Mouse (Mus musculus) natural killer cell, adult 2 months (primary cell): Measurements from ENCODE around the gene Srp14.

Experiments used
- DNase-seq, 2 experiments: peaks; one replicate each; pipeline ENCODE4 v3.0.0; 2022; ENCODE audit warnings: low spot score in 2 of 2

Srp14 gene

DNA sequence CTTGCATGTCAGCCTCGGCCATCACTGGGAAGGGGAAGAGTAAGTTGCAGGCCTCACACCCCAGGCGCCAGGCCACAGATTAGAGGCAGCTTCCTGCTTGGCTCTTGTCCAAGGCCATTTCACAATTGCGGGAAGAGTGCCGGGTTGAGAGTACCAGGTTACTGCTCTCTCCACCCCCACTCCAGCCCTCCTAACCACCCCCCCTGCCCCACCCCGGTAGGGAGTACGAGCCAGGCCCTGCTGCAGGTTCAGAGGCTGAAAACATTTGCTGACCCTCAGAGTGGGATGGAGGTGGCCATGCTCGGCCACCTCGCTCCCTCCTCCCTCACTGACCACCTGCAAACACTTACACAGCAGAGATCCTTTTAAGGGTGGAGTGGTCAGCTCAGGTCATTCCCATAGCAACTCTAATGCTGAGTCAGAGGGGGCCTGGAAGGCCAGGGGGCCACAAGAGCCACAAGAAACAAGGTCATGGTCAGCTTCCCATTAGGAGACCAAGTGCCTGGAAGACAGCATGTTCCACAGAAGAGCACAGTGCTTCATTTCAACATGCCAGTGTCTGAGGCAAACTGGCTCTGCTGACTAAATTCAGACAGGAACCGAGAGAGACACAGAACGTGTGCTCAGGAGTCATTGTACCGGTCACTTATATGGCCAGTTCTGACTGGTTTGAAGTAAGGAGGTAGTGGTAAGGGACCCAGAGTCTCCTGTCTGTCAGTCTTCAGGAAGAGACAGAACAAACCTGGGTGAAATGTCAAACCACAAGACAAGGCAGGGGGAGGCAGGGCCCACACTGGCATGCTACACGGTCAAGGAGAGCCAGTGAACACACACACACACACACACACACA lies 11.0 kb upstream of the Srp14 start:
- peak; percentile 41 to 51 for DNase-seq

DNA sequence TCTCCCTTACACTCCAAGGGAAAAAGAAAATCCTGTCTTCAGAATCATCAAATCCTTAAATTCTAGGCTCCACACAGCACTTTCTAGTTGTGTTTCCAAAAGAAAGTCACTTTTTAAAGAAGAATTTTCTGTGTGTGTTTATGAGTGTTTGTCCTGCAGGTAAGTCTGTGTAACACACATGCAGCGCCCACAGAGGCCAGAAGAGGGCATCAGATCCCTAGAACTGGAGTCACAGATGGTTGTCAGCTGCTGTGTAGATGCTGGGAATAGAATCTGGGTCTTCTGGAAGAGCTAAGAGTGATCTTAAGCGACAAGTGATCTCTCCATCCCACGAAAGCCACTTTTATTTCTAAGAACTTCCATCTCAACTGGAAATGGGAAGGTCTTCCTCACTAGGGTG lies 8.3 kb upstream of the Srp14 start:
- DNase-seq = peak; percentile 23 to 58

DNA sequence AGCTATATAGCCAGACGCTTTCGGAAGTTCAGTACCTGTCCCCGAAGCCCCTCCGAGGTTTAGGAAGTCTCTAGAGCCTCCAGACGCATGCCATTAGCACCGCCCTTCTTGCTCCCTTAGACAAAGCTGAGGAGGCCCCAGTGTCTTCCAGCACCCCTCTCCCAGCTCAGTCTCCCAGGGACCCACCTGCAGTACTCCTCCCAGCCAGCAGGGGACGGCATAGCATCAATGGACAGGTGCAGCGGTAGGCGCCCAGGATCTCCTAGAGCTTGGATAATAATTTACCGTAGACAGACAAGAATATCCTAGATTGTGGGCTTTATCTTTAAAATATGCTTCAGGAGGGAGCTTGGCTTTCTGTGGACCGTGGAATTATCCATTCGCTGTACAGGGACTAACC lies 7.4 kb upstream of the Srp14 start:
- DNase-seq = peak; percentile 71 to 82

DNA sequence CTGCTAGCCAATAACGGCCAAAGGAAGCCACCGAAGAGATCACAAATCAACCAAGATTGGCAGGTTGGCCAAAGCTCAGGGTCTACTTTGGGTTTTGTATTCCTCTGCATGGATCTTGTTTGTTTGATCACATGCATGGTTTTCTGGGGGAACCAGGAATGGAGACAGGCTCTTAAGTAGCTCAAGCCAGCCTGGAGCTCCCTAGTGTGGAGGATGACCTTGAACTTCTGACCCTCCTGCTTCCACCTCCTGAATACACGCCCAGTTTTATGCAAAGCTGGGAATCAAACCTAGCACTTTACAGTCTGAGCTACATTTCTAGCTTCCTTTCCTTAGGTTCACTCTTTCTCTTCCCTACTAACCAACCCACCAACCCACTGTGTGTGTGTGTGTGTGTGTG lies 5.9 kb upstream of the Srp14 start:
- DNase-seq = no peak

DNA sequence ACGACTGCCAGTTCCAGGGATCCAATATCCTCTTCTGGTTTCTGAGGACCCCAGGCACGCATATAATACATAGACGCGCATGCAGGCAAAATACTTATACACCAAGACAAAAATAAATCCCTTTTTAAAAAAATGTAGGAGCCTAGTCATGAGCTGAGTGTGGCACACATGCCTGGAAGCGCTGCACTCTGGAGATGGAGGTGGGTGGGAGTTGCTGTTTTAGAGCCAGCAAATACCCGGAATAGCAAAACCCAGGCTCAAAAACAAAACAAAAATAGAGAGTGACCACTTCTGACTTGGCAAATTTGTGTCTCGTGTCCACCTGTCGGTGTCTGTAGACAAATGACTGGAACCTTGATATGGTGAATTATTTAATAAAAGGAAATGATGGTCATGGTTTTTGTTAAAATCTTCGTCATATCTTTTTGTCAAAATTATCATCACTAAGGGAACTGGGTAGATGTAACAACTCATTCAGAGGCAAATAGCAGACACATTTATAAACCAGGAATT lies 4.9 kb upstream of the Srp14 start:
- DNase-seq = no peak

DNA sequence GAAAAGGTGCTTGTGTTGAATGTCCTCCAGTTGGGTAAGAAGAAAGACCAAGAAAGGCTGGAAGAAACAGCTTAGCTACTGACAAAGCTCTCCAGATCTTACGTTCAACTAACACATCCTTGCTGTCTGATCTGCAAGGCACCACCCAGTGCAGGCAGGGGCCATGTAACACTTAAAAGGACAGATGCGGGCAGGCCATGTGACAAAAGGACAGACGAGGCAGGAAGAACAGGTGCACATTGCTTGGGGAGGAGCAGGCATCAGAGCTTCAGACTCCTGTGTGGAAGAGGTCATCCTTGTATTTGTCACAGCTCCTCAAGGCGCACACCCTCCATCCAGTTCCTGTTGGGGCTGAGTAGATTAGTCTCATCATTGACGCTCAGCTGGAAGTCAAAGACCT lies 3.5 kb upstream of the Srp14 start:
- no peak for DNase-seq

DNA sequence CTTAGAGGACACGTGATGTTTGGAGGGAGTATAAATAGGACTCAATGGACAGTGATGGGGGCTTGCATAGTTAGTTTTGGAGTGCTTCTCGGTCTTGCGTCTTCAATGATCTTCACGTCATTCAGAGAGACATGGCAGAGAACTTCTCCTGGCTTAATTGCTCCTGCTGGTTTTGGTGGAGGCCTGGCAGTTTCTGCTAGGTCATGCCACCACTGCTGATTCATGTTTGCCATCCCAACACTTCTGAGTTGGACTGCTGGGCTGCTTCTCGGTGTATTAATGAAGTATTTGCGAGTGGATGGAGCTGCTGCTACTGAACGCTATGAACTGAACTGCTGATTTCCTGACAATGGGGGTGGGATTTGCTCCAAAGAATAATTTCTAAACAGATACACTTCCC lies 1.4 kb upstream of the Srp14 start:
- no peak for DNase-seq

DNA sequence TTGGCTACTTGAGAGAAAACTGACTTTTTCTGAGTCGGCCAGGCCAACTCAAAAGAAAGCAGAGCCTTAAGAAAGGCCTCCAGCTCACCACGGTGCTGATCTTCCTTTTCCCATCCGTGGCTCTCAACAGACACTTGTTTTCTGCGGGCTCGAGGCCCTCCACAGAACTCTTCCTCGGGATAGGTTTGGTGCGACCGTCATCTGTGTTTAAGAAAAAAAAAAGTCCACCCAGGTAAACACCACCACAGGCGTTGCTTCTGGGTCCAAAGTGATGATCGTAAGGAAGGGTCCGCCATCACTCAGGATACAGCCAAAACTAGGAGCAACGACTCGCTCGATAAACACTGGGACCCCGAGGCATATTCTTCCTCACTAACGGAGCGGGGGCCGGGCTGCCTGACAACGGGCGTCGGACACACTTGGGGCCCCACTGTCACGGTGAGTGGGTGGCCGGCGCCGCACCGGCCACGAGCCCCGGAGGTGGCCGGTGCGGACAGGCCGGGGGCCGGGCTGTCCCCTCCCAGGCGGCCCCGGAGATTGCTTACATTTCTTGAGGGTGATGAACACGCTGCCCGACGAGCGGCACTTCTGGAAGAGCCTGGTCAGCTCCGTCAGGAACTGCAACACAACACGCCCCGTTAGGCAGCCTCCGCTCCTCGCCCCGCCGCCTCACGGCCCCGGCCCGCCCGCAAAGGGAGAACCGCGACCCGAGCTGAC lies 520 bp downstream of the Srp14 start:
- no peak for DNase-seq

DNA sequence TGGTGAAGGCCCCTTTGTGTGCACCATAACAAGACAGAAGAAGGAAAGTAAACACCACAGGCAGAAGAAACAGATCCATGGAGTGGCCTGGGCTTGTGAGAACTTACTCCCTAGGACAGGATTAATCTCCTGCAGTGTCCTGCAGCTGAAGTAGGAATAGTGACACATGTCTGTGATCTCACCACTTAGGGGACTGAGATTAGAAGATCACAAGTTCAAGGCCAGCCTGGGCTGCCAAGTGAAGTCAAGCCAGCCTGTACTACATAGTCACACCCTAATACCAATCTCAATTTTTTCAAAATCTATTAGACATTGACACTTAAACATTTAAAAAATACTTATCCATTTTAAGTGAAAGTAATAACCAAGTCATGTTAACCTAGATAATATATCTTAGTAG lies 11.2 kb downstream of the Srp14 start:
- no peak for DNase-seq

DNA sequence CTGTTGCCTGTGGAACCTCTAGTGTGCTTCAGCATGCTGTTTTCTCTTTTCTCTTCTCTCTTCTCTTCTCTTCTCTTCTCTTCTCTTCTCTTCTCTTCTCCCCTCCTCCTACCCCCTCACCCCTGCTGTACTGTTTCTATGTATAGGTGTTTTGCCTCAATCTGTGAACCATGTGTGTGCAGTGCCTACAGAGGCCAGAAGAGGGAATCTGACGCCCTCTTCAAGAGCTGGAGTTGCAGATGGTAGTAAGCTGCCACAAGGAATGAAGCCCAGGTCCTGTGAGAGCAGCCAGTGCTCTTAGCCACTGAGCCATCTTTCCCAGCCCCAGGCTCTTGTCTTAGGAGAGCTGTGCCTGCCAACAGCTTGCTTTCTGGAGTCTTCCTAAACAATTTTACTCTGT lies 12.9 kb downstream of the Srp14 start:
- no peak for DNase-seq

DNA sequence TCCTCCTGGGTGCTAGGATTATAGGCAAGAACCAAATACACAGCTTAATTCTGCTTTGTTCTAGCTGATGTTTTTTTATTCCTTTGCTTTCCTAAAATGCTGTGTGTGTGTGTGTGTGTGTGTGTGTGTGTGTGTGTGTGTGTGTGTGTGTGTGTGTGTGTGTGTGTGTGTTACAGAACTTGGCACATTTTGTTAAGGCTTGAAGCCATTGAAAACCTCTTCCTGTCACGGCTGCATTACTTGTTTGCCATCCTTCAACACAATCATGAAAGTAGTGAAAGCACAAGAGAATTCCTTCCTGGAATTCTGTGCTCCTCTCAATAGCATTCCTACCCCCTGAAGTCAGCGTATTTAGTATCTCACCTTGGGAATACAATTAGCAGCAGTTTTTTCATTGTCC lies 13.6 kb downstream of the Srp14 start:
- no peak for DNase-seq

DNA sequence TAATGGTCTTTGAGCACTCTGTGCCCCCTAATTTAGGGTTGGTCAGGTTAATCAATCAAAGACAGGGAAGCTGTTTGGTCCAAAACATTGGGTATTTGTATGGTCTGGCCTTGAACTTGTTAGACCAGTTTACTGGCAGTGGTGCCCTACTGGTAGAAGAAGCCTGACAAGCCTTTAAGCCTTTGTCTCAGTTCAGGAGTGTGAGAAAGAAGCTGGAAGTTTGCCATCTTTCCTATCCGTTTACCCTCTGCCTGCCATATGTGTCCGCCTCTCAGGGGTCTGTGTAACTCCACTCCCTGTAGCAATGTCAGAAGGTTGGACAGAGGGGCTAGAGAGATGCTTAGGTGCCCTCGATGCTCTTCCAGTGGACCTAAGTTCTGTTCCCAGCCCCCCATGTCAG lies 15.1 kb downstream of the Srp14 start:
- no peak for DNase-seq

DNA sequence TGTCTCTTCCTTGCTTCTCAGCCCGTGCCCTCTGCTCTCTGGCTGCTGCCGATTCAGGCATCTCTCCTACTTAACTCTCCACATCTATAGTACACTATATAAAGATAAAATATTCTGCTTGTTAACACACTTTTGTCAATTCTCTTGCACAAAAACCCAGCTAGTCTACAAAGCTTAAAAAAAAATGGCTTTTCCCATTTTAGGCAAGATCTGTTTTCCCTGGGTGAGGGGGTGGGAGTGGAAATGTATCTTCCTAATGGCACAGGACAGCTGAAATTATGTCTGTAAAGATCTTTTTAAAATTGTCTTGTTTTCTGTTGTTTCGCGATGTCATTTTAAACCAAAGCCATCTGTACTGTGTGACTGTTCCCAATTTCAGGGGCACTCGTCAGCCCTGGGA lies 16.0 kb downstream of the Srp14 start:
- no peak for DNase-seq

DNA sequence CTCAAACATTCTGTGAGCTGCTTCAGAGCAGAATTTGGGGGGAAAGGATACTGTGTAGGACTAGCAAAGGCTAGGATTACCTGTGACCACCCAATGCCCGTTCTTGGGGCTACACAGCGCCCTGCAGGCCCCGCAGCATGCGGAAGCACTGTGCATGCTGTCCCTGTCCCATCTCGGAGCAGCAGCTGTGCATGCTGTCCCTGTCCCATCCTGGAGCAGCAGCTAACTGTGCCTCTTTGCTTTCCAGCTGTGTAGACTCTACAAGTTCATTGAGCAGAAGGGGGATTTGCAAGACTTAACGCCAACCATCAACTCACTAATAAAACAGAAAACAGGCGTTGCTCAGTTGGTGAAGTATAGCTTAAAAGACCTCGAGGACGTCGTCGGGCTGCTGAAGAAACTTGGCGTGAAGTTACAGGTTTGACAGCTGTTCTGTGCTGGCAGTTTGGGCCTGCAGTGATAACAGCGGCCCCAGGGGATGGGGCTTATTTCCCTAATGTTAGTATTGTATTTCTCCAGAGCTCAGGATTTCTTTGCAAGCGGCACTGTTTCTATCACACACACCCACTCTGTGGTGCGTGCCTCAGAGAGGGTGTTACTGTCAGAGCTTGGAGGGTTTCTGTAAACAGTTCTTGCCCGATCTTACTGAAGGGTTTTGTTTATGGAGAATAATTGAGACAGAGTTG lies 17.9 kb downstream of the Srp14 start:
- DNase-seq = no peak

DNA sequence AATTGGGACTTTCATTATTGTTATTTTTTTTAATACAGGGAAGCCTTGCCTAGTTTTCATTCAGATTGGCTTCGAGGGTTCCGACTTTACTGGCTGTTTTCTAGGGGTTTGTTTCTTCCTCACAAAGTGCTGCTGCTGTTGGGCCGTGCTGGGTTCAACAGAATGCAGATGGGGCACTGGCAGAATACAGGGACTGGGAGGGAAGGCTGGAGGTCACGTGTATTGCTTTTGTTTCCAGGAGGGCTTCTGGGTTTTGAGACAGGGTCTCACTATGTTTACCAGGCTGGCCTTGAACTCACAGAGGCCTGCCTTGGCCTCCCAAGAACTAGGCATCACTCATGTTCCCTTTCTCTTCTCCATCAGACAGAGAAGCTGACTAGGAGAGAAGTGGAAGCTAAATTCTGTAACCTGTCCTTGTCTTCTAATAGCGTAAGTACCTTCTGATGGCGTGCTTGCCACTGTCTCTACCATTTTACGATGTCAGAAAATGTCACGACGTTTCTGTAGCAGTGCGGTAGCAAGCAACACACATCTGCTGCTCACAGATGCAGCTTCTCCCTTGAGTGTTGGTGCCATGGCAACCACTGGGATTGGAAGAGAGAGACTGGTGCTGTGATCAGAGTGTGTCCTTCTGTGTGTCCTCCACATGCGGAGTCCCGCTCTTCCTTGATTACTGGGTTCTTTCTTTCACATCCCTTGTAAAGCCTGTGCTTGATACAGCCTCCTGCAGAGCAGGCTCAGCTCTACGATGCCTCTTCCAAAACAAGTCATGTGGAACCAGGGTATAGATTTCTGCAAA lies 21.8 kb downstream of the Srp14 start:
- DNase-seq = no peak

DNA sequence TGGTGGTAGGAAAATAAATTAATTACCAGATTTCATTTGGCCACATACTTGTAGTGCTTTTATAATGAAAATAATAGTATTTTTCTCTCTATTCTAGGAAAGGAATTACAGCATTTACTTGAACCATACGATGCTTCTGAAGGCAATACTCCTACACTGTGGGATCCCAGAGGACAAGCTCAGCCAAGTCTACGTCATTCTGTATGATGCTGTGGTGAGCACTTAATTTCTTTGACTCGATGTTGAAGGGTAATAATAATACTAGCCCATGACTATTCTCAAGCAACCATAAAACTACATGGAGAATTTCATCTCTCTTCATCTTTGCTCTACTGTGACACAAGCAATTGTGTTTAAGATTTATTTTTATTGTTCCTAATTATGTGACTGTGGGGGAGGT lies 22.5 kb downstream of the Srp14 start:
- DNase-seq = no peak

DNA sequence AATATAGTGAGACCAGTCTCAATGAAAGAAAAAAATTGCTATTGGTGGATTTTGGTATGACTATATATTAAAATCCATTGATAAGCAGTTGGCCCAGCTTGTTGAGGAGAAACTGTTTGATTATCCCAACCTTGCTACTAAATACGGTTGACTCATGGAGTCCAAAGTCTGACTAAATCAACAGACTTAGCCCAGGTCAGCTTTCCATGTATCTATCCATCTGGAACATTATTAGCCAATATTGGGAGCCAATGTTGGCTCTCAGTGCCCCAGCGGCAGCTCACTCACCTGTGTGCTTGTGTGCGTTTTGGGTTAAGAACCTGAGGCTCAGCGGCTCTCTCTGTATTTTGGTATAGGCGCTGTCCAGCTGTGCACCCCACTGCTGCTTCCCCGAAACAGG lies 28.5 kb downstream of the Srp14 start:
- DNase-seq = no peak

DNA sequence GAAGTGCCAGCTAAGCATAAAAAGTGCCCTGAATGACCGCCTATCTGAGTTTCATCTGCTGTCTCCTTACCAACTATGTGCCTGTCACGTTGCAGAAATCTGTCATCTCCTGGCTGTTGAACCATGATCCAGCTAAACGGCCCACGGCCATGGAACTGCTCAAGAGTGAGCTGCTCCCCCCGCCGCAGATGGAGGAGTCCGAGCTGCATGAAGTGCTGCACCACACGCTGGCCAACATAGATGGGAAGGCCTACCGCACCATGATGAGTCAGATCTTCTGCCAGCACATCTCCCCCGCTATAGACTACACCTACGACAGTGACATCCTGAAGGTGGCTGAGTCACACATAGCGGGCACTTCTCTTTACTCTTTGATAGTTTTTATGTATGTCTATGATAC lies 31.3 kb downstream of the Srp14 start:
- no peak for DNase-seq

DNA sequence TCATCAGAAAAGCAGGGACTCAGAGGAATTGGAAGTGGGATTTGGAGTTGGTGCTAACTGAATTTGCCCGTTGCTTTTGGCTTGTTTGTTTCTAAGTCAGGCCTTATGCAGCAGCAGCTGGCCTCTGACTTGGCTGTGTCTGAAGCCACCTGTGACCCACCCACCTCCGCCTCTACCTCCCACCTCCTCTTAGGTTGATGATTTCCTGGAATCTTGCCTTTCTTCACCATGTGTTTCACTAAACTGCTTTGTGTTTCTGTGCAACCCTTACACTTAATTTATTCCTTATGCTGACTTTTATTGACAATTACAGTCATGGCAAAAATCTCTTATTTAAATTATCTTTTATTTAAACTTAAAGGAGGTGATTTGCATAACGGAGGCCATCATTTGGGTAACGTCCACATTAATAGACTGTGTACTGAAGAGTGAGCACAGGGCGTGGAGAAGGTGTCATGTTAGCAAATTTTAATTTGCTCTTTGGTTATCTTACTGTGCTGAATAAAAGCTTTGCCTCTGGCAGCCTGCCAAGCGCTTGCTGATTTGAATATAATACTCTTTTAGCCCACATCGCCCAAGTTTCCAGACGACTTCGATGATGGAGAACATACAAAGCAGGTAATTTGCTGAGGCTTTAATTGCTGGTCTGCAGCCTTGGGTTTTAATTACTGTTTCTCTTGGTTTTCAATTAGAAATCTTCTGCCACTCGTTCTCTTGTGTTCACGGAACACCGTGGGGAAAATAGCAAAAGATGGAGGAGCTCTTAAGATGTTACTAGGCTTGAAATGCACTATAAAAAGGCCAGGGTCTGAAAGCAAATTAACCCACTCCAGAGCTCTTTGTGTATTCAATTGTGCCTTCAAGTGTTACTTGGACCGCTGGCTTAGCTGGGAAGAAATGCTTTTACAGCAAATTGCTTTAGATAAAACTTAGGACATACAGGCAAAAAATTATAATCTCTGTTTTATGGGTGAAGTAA lies 33.5 kb downstream of the Srp14 start:
- no peak for DNase-seq

DNA sequence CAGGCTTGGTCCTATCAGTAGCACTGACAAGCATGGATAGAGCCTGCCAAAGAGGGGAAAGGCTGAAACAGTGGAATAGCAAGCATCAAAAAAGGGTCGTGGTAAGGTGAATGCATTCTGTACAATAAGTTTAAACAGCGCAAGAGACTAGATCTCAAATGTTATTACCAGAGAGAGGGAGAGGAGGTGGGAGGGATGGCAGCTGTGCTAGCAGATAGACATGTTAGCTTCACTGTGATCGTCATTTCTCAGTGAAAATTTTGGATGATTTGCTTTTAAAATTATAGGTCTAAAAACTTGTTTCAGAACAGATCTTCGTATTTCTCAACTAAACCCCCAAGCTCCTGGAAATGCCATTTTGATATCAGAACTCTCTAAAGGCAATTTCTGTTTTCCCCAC lies 36.8 kb downstream of the Srp14 start:
- no peak for DNase-seq

DNA sequence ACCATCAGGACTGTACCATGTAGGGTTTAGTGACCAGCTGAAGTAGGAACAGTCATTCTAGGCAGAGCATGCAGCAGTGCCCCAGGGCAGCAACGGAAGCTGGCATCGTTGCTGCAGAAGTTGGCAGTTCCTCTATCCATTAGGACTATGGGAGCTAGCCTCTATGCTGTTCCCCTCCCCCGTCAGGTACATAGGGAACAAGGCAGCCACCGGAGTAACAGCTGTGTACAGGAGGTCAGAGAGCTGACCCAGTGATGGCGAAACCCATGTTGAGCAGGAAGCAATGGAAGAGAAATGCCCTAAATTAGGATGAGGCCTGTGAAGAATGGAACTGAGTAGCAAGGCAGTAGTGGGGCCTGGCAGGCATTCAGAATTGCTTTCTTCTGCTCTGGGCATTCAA lies 37.3 kb downstream of the Srp14 start:
- DNase-seq = no peak
